Mouse (Mus musculus) layer of hippocampus, postnatal 25 days (tissue): Measurements from ENCODE around the gene Chil5. TPM values are rescaled to one million over a fixed set of nuclear protein-coding genes. Genes with fewer than 3 reads are reported as not detected.
A peak's percentile ranks its signal among the peaks of the same experiment; 100 is the strongest.
"Not testable (repeated sequence)": the region's sequence is repeated elsewhere in the genome, so short reads cannot be mapped to it uniquely, and the experiment has no call there.

Source experiments
- DNase-seq, 2 experiments: peaks; one replicate each; pipeline ENCODE4 v3.0.0; 2022; ENCODE audit warnings: mixed read lengths in 2 of 2, low spot score in 1 of 2; ENCODE audit errors: extremely low spot score in 1 of 2
- total RNA-seq, 2 experiments: library from RNA; stranded (reverse); gene quantifications; 2 replicates each; pipeline ENCODE4 v1.2.3; 2021

Gene Chil5
- total RNA-seq, result not detected

DNA sequence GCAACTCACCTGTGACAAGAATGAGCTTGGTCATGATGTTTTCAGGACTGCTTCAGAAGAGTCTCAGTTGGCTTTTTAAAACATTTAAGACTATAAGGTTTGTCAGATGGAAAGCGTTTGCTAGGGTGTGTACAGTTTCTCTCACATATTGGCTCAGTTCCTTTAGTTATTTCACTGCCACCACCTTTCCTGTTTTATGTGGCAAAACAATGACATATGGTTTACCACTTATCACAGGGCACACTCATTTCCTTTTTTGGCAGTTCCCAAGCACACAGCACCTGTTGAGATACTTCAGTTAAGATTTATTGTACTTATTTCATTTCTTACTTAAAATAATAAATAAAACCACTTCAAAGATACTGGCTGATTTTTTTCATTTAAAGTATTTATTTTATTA lies at the start of gene Chil5:
Chil5 (minus strand) TSS at position 34 of the 400 bp plus-strand sequence.
- DNase-seq, result no peak

DNA sequence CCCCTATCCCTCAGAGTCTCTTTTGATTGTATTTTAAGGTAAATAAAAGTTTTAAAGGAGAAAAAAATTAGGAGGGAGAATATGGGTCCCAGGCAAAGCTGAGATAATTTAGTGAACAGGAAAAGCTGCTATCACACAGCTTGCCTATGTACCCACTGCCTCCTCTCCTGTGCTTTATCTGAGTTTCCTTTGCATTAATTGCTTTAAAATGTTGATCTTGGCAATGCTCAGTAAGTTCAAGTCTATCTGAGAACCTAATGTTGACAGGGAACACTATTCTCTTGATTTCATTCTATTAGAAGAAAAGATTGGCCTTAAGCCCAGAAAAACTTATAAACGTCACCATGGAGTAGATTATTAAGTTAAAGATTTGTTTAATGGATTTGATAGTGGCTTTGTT lies 42.2 kb upstream of the Chil5 start:
- no peak for DNase-seq

- DNase-seq, result no peak
Observed at GRCm38 (mm10) chr3:106070994-106071393, 38.4 kb upstream of the Chil5 start.

DNA sequence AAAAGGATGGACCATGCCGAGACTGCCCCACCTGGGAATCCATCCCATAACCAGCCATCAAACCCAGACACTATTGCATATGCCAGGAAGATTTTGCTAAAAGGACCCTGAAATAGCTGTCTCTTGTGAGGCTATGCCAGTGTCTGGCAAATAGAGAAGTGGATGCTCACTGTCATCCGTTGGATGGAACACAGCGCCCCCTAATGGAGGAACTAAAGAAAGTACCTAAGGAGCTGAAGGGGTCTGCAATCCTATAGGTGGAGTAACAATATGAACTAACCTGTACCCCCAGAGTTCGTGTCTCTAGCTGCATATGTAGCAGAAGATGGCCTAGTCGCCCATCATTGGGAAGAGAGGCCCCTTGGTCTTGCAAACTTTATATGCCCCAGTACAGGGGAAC lies 35.1 kb upstream of the Chil5 start:
- peak in 1 of 2 experiments; percentile 2 for DNase-seq

GRCm38 (mm10) chr3:106057966-106058365 lies 25.4 kb upstream of the Chil5 start:
- DNase-seq, result no peak

- DNase-seq, result no peak
Observed at GRCm38 (mm10) chr3:106051896-106052295, 19.3 kb upstream of the Chil5 start.

GRCm38 (mm10) chr3:106040306-106040705 lies 7.7 kb upstream of the Chil5 start:
- DNase-seq, result no peak

- no peak for DNase-seq
Observed at GRCm38 (mm10) chr3:106024135-106024534, 8.5 kb downstream of the Chil5 start.

GRCm38 (mm10) chr3:106021840-106022239 lies 10.8 kb downstream of the Chil5 start:
- peak in 1 of 2 experiments; percentile 6 for DNase-seq

DNA sequence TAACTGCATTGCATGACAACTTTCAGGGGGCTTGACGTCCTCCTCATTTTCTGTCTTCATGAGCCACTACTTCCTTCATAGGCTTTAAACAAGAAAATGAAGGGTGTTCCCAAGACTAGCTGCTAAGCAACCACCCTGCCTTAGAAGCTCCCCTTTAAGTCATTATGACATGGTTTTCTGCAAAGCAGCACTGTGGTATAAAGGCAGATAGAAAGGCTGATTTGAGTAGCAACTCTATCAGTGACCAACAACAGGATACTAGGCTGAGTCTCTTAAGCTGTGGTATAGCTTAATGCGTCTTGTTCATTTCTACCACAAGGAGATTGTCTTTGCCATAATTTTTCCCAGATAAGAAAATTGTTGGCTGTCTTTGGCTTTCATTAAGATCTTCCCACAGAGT lies 18.1 kb downstream of the Chil5 start, which contains the start of gene Pifo:
Pifo (minus strand) TSS at position 101 of the 400 bp plus-strand sequence.
- DNase-seq, result no peak

DNA sequence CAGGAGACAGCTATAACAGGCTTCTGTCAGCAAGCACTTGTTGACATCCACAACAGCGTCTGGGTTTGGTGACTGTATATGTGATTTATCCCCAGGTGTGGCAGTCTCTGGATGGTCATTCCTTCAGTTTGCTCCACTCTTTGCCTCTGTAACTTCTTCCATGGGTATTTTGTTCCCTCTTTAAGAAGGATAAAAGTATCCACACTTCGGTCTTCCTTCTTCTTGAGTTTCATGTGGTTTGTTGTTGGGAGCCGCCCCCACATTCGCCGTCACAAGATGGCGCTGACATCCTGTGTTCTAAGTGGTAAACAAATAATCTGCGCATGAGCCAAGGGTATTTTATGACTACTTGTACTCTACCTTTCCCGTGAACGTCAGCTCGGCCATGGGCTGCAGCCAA lies 29.3 kb downstream of the Chil5 start:
- not testable (repeated sequence) for DNase-seq

- DNase-seq, result peak; percentile 7 to 18
Observed at GRCm38 (mm10) chr3:106001416-106002370, 30.9 kb downstream of the Chil5 start.

DNA sequence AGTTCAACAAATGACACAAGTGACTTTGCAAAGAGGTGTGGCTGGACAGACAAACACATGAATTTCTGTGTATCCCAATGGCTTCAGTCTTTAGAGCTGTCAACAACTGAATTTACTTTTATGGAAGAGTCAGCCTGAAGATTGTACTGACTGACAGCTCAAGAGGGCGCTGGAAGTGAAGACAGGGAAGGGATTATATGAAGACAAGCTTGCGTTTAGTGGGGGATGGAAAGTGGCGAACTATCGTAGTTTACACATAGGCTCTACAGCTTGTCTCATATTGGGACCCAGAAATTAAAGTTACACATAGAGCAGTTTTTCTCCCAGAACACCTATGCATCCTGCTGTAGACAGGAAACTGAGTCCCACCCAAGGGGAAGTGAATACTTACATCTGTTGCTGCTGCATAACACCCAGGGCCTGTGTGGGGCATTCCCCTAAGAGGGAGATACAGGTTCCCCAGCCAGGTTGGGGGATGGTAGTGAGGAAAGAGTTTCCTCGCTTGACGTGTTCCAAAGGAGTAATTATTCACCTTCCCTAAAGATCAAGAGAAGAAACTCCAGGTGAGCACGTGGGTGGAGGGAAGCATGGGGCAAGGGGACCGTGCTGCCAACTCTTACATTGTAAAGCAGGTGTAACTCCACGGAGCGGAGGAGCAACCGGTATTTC lies 31.8 kb downstream of the Chil5 start:
- no peak for DNase-seq

DNA sequence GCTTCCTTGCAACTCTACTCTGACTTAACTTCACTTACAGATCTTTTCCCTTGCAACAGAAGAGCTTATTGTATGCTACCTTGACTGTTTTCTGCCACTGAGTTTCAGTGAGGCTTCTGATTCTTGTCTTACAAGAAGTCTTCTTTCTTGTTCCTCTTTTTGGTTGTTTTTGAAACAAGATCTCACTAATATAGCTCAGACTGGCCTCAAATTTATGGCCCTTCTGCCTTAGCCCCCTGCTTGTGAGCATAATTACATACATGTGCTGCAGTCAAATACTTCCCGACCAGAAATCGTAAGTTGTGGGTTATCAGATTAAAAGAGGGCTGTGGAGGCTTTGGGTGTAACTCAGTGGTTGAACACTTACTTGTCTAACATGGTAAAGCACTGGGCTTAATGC lies 37.9 kb downstream of the Chil5 start:
- DNase-seq, result no peak

GRCm38 (mm10) chr3:105991653-105992283 lies 40.8 kb downstream of the Chil5 start:
- DNase-seq, result peak; percentile 24 to 71

DNA sequence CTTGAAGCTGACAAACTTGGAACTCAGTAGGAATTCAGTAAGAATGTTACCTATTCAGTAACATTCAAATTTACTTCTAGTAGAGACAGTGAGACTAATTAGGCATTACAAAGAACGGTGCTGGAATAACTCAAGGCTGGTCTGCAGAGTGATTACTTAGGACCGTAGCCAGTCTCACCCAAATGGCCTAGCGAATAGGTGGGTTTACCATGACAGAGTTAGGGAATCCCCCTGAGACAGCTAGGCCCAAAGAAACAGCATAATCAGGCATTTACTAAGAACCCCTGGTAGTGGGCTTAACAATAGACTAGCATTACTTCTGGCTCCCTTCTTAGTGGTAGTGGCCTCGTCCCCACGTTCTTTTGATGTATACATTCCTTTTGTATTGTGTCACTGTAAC lies 43.0 kb downstream of the Chil5 start:
- DNase-seq, result not testable (repeated sequence)

DNA sequence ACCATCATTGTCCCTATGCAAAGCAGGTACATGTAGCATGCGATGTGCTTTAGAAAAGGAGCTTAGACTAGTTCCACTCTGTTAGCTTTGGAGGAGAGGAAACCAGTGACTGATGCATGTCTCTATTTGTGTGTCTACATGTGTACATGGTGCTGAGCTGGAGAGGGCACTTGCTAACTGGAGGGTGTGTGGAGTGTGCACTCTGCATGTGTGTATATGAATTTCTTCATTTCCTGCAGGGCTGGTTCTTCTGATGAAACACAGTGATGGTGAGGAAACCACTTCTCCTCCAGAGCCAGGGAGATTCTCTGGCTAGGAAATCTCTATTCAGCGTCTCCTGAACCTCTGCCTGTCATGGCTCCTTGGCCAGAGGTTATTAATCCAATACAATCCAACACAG lies 58.4 kb downstream of the Chil5 start:
- no peak for DNase-seq

- DNase-seq, result no peak
Observed at GRCm38 (mm10) chr3:105973411-105973810, 59.2 kb downstream of the Chil5 start, which contains the start of gene Ovgp1. Ovgp1 (plus strand) TSS chr3:105973711.

- DNase-seq, result no peak
Observed at GRCm38 (mm10) chr3:105971831-105972446, 60.7 kb downstream of the Chil5 start.
